Mouse (Mus musculus) adrenal gland, adult 2 months (tissue): Measurements from ENCODE around the gene Psmd3. TPM values are rescaled to one million over a fixed set of nuclear protein-coding genes. Genes with fewer than 3 reads are reported as not detected.

ENCODE experiments used
- DNase-seq: peaks from one replicate; pipeline ENCODE4 v3.0.0; 2021
- polyA plus RNA-seq: library from polyadenylated mRNA; depleted of rRNA; stranded (reverse); fragments of >200 nt; gene quantifications from 2 replicates; pipeline ENCODE4 v1.2.3, GENCODE M21; 2012; rRNA removed
- total RNA-seq, 2 experiments: library from RNA; stranded (reverse); gene quantifications; 2 replicates each; pipeline ENCODE4 v1.2.3; 2021

The Psmd3 gene
- total and polyA plus RNA-seq, 3 experiments, result 128 to 195 (median 130) TPM

GRCm38 (mm10) chr11:98744456-98745019 is 62.2 kb downstream of the Psmd3 start:
- DNase-seq, result no peak

Other genes starting within 250 kb of the Psmd3 start
- 10 to 100 TPM; 88.5 to 93.5 TPM for gene Mien1, start 243.6 kb upstream of the Psmd3 start, total RNA-seq
- gene Mien1, start 243.6 kb upstream of the Psmd3 start, polyA plus RNA-seq, result 43.0 and 49.2 TPM in 2 replicates
- under 1 TPM; 0.35 to 0.45 TPM for gene Grb7, start 236.2 kb upstream of the Psmd3 start, total RNA-seq
- 0.97 and 1.1 TPM in 2 replicates for gene Grb7, start 236.2 kb upstream of the Psmd3 start, polyA plus RNA-seq
- gene Ikzf3, start 136.5 kb upstream of the Psmd3 start, total RNA-seq, result under 1 TPM; 0.72 to 0.86 TPM
- gene Ikzf3, start 136.5 kb upstream of the Psmd3 start, polyA plus RNA-seq, result 0.10 and 0.36 TPM in 2 replicates
- under 1 TPM; 0.66 to 0.69 TPM for gene Zpbp2, start 131.5 kb upstream of the Psmd3 start, total RNA-seq
- 0.10 and 0.30 TPM in 2 replicates for gene Zpbp2, start 131.5 kb upstream of the Psmd3 start, polyA plus RNA-seq
- gene Ormdl3, start 95.2 kb upstream of the Psmd3 start, total RNA-seq, result 100 to 1,000 TPM in 1 of 2 experiments, 10 to 100 TPM in 1; 94.9 to 180 TPM
- gene Ormdl3, start 95.2 kb upstream of the Psmd3 start, polyA plus RNA-seq, result 151 and 188 TPM in 2 replicates
- not detected for gene Lrrc3c, start 84.3 kb upstream of the Psmd3 start, total RNA-seq
- gene Lrrc3c, start 84.3 kb upstream of the Psmd3 start, polyA plus RNA-seq, result not detected in 2 replicates
- 10 to 100 TPM in 1 of 2 experiments, 1 to 10 TPM in 1; 6.3 to 15.3 TPM for gene Gm12355, start 56.9 kb upstream of the Psmd3 start, total RNA-seq
- not detected in 2 replicates for gene Gm12355, start 56.9 kb upstream of the Psmd3 start, polyA plus RNA-seq
- 10 to 100 TPM in 1 of 2 experiments, 1 to 10 TPM in 1; 4.7 to 19.4 TPM for gene Gsdma3, start 56.2 kb upstream of the Psmd3 start, total RNA-seq
- gene Gsdma3, start 56.2 kb upstream of the Psmd3 start, polyA plus RNA-seq, result not detected in 2 replicates
- under 1 TPM; 0.35 to 0.69 TPM for gene Gsdma2, start 35.8 kb upstream of the Psmd3 start, total RNA-seq
- 0.12 TPM in 2 replicates for gene Gsdma2, start 35.8 kb upstream of the Psmd3 start, polyA plus RNA-seq
- not detected for gene Gsdma, start 18.2 kb upstream of the Psmd3 start, total RNA-seq
- gene Gsdma, start 18.2 kb upstream of the Psmd3 start, polyA plus RNA-seq, result not detected in 2 replicates
- gene Csf3, start 18.7 kb downstream of the Psmd3 start, total RNA-seq, result not detected
- 0.26 TPM in 1 of 2 replicates, not detected in the other for gene Csf3, start 18.7 kb downstream of the Psmd3 start, polyA plus RNA-seq
- gene Med24, start 46.9 kb downstream of the Psmd3 start, total RNA-seq, result 10 to 100 TPM; 45.3 to 55.1 TPM
- 74.3 and 99.6 TPM in 2 replicates for gene Med24, start 46.9 kb downstream of the Psmd3 start, polyA plus RNA-seq
- 10 to 100 TPM; 84.6 to 86.1 TPM for gene Thra, start 58.1 kb downstream of the Psmd3 start, total RNA-seq
- gene Thra, start 58.1 kb downstream of the Psmd3 start, polyA plus RNA-seq, result 105 and 132 TPM in 2 replicates
- gene Nr1d1, start 92.8 kb downstream of the Psmd3 start, total RNA-seq, result 100 to 1,000 TPM; 135 to 155 TPM
- 404 and 577 TPM in 2 replicates for gene Nr1d1, start 92.8 kb downstream of the Psmd3 start, polyA plus RNA-seq
- gene Msl1, start 113.0 kb downstream of the Psmd3 start, total RNA-seq, result 10 to 100 TPM; 80.9 to 98.0 TPM
- 63.2 and 65.0 TPM in 2 replicates for gene Msl1, start 113.0 kb downstream of the Psmd3 start, polyA plus RNA-seq
- gene Casc3, start 122.4 kb downstream of the Psmd3 start, total RNA-seq, result 10 to 100 TPM; 30.0 to 32.3 TPM
- 27.9 and 30.2 TPM in 2 replicates for gene Casc3, start 122.4 kb downstream of the Psmd3 start, polyA plus RNA-seq
- gene Rapgefl1, start 154.2 kb downstream of the Psmd3 start, total RNA-seq, result under 1 TPM; 0.29 to 0.79 TPM
- 1.5 and 1.9 TPM in 2 replicates for gene Rapgefl1, start 154.2 kb downstream of the Psmd3 start, polyA plus RNA-seq
- gene Wipf2, start 181.1 kb downstream of the Psmd3 start, total RNA-seq, result 10 to 100 TPM; 15.6 to 23.7 TPM
- 8.9 and 13.4 TPM in 2 replicates for gene Wipf2, start 181.1 kb downstream of the Psmd3 start, polyA plus RNA-seq
- under 1 TPM; 0.48 to 0.86 TPM for gene Cdc6, start 225.2 kb downstream of the Psmd3 start, total RNA-seq
- gene Cdc6, start 225.2 kb downstream of the Psmd3 start, polyA plus RNA-seq, result 0.07 and 0.08 TPM in 2 replicates
- 10 to 100 TPM; 17.0 to 30.8 TPM for gene Rara, start 245.3 kb downstream of the Psmd3 start, total RNA-seq
- gene Rara, start 245.3 kb downstream of the Psmd3 start, polyA plus RNA-seq, result 43.7 and 44.9 TPM in 2 replicates